Mouse (Mus musculus) heart, embryonic 11.5 days (tissue): ENCODE data around the gene Inpp5e. TPM values are rescaled to one million over a fixed set of nuclear protein-coding genes. Genes with fewer than 3 reads are reported as not detected.

Source experiments
- ATAC-seq: fragments of 200-750 bp; cut with Nextera tagmentation; replicated peaks from 2 replicates; pipeline ENCODE4 v1.8.0; 2017; ENCODE audit warnings: moderate library complexity; ENCODE audit not compliant: insufficient number of reproducible peaks, low FRiP score, low TSS enrichment
- H3K27ac ChIP-seq: fragments of 300-500 bp; sonication (generic); 2 replicates; pipeline ENCODE4 v1.5.1; 2014; ENCODE audit warnings: mild to moderate bottlenecking, low read depth, low read length
- H3K27me3 ChIP-seq: fragments of 300-500 bp; sonication (generic); 2 replicates; pipeline ENCODE4 v1.6.1; 2014; ENCODE audit warnings: mild to moderate bottlenecking, low read length, mixed read lengths; ENCODE audit not compliant: control insufficient read depth, insufficient read depth
- H3K36me3 ChIP-seq: fragments of 300-500 bp; sonication (generic); 2 replicates; pipeline ENCODE4 v1.6.1; 2014; ENCODE audit warnings: mild to moderate bottlenecking, low read length, moderate library complexity, mixed read lengths; ENCODE audit not compliant: control insufficient read depth, insufficient read depth
- H3K4me1 ChIP-seq: fragments of 300-500 bp; sonication (generic); 2 replicates; pipeline ENCODE4 v1.6.1; 2014; ENCODE audit warnings: low read length; ENCODE audit not compliant: control insufficient read depth, insufficient read depth
- H3K4me2 ChIP-seq: fragments of 300-500 bp; sonication (generic); 2 replicates; pipeline ENCODE4 v1.6.1; 2014; ENCODE audit warnings: mild to moderate bottlenecking, moderate library complexity
- H3K4me3 ChIP-seq: fragments of 300-500 bp; sonication (generic); 2 replicates; pipeline ENCODE4 v1.5.1; 2014; ENCODE audit warnings: low read depth, low read length
- H3K9ac ChIP-seq: fragments of 300-500 bp; sonication (generic); 2 replicates; pipeline ENCODE4 v1.6.1; 2014; ENCODE audit warnings: mild to moderate bottlenecking, low read depth, low read length, moderate library complexity
- H3K9me3 ChIP-seq: fragments of 300-500 bp; sonication (generic); replicated peaks from 2 replicates; pipeline ENCODE4 v1.6.1; 2016; ENCODE audit warnings: low read length; ENCODE audit not compliant: control insufficient read depth
- WGBS: fragments of 180-500 bp; shearing (Covaris S2); extraction: QIAGEN DNeasy Blood & Tissue Kit; methylation state at CpG from one replicate; pipeline ENCODE4 v1.1.7; 2014; ENCODE audit not compliant: insufficient replicate concordance; 5-methylcytosine and 5-hydroxymethylcytosine counted together
- polyA plus RNA-seq: library from polyadenylated mRNA; unstranded; fragments of >200 nt; fragmentation: Nextera tagmentation; extraction: Ambion mirVana; gene quantifications from 2 replicates; pipeline ENCODE4 v1.2.1, GENCODE M21; 2014

Inpp5e gene
- polyA plus RNA-seq, 1 experiment from 2014 or later: 14.2 TPM

GRCm38 (mm10) chr2:26444368-26444767 lies 35.4 kb upstream of the Inpp5e start:
- Histone ChIP-seq H3K9me3 (no peaks in the 10 kb centered on the region), H3K9ac (peak overlapping the region; percentile 92), H3K27me3 (no peaks in the 10 kb centered on the region), H3K4me1 (peaks cover 15% of the 10 kb centered on the region), H3K4me3 (peak overlapping the region; percentile 93), H3K4me2 (peak overlapping the region; percentile 87), H3K36me3 (peaks cover 14% of the 10 kb centered on the region), H3K27ac (peak overlapping the region; percentile 86)
- ATAC-seq: no peak
- 1% methylated on average over 15 of the region's 15 CpGs for WGBS

GRCm38 (mm10) chr2:26443876-26444275 lies 34.9 kb upstream of the Inpp5e start:
- WGBS: 9% methylated on average over 3 of the region's 3 CpGs
- peak overlapping the region; percentile 87 for H3K4me2 ChIP-seq
- no peak for ATAC-seq
- no peaks in the 10 kb centered on the region for H3K9me3 ChIP-seq
- peak overlapping the region; percentile 92 for H3K9ac ChIP-seq
- no peaks in the 10 kb centered on the region for H3K27me3 ChIP-seq
- H3K27ac ChIP-seq: peak overlapping the region; percentile 86; the same call in 1 of the 2 replicates
- H3K4me3 ChIP-seq: peak overlapping the region; percentile 93
- H3K4me1 ChIP-seq: peaks cover 15% of the 10 kb centered on the region
- H3K36me3 ChIP-seq: peaks cover 18% of the 10 kb centered on the region

GRCm38 (mm10) chr2:26442843-26443242 lies 33.8 kb upstream of the Inpp5e start:
- no peak for ATAC-seq
- 87% methylated on average over 1 of the region's 1 CpGs for WGBS
- Histone ChIP-seq H3K27me3 (no peaks in the 10 kb centered on the region), H3K4me2 (no peak overlapping the region), H3K9ac (no peak overlapping the region), H3K9me3 (no peaks in the 10 kb centered on the region), H3K4me3 (no peak overlapping the region), H3K4me1 (peaks cover 15% of the 10 kb centered on the region), H3K36me3 (peaks cover 25% of the 10 kb centered on the region), H3K27ac (no peak overlapping the region)

DNA sequence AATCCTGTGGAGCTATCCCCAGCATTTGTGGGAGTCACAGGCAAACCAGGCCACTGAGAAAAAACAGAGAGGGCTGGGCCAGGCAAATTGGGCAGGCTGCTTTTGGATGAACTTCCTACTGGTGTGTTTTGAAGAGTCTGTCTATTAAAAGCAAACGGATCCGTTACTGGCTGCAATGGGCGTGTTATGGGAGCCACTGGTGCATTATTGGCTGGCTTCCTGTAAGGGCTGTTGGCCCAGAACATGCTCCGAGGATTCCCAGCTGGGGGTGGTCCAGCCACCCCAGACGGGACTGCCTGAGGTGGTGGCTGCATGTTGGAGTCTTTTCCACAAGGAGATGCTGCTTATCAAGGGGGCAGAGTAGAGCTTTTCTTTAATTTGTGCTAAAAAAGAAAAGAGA lies 32.7 kb upstream of the Inpp5e start:
- no peaks in the 10 kb centered on the region for H3K9me3 ChIP-seq
- ATAC-seq: no peak
- H3K27ac ChIP-seq: no peak overlapping the region
- no peak overlapping the region for H3K9ac ChIP-seq
- H3K4me2 ChIP-seq: no peak overlapping the region
- WGBS: 78% methylated on average over 5 of the region's 5 CpGs
- H3K4me1 ChIP-seq: peaks cover 11% of the 10 kb centered on the region
- no peaks in the 10 kb centered on the region for H3K27me3 ChIP-seq
- H3K36me3 ChIP-seq: peaks cover 25% of the 10 kb centered on the region
- no peak overlapping the region for H3K4me3 ChIP-seq

- WGBS: 92% methylated on average over 4 of the region's 4 CpGs
- H3K4me2 ChIP-seq: no peak overlapping the region
Measured at GRCm38 (mm10) chr2:26441261-26441660, 32.3 kb upstream of the Inpp5e start.

GRCm38 (mm10) chr2:26439671-26440070 lies 30.7 kb upstream of the Inpp5e start:
- H3K27me3 ChIP-seq: no peaks in the 10 kb centered on the region
- no peaks in the 10 kb centered on the region for H3K9me3 ChIP-seq
- no peak overlapping the region for H3K27ac ChIP-seq
- peaks cover 7% of the 10 kb centered on the region for H3K4me1 ChIP-seq
- H3K4me2 ChIP-seq: no peak overlapping the region
- 88% methylated on average over 6 of the region's 6 CpGs for WGBS
- no peak overlapping the region for H3K9ac ChIP-seq
- no peak overlapping the region for H3K4me3 ChIP-seq
- no peak for ATAC-seq
- H3K36me3 ChIP-seq: peaks cover 32% of the 10 kb centered on the region

More at GRCm38 (mm10) chr2:26441261-26441660, 32.3 kb upstream of the Inpp5e start:
- no peak for ATAC-seq
- Histone ChIP-seq H3K36me3 (peaks cover 25% of the 10 kb centered on the region), H3K4me1 (peaks cover 7% of the 10 kb centered on the region), H3K4me3 (no peak overlapping the region), H3K27me3 (no peaks in the 10 kb centered on the region), H3K9me3 (no peaks in the 10 kb centered on the region), H3K27ac (no peak overlapping the region), H3K9ac (no peak overlapping the region)

- H3K4me3 ChIP-seq: no peak overlapping the region
Measured at GRCm38 (mm10) chr2:26438373-26438772, 29.4 kb upstream of the Inpp5e start.

DNA sequence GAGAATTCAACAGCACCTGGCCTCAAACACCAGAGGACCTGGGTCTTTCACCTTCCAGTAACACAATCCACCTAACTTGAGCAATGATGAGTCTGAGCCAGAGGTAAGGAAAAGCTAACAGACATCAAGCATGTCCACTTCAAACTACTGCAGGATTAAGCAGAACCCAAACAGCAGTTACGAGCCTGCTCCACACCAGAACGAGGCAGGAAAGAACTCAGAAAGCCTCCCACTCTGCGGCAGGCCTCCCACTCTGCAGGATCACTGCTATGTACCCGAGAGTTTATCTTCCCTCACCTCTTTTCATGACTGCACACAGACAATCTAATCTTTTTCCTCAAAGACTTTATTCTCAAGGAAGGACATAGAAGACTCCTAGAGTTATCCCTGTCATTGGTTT lies 28.2 kb upstream of the Inpp5e start:
- Histone ChIP-seq H3K9me3 (no peaks in the 10 kb centered on the region), H3K27ac (no peak overlapping the region), H3K9ac (no peak overlapping the region), H3K4me1 (no peaks in the 10 kb centered on the region), H3K36me3 (peaks cover 40% of the 10 kb centered on the region), H3K4me2 (no peak overlapping the region), H3K27me3 (no peaks in the 10 kb centered on the region), H3K4me3 (no peak overlapping the region)
- ATAC-seq: no peak
- 62% methylated on average over 4 of the region's 4 CpGs for whole genome bisulfite sequencing

More at GRCm38 (mm10) chr2:26438373-26438772, 29.4 kb upstream of the Inpp5e start:
- no peak overlapping the region for H3K4me2 ChIP-seq
- H3K27ac ChIP-seq: no peak overlapping the region
- peaks cover 36% of the 10 kb centered on the region for H3K36me3 ChIP-seq
- no peaks in the 10 kb centered on the region for H3K4me1 ChIP-seq
- H3K27me3 ChIP-seq: no peaks in the 10 kb centered on the region
- no peak overlapping the region for H3K9ac ChIP-seq
- WGBS: 93% methylated on average over 7 of the region's 7 CpGs
- no peak for ATAC-seq
- H3K9me3 ChIP-seq: no peaks in the 10 kb centered on the region

GRCm38 (mm10) chr2:26434791-26435572 lies 26.0 kb upstream of the Inpp5e start:
- H3K36me3 ChIP-seq: peaks cover 36% of the 10 kb centered on the region
- no peaks in the 10 kb centered on the region for H3K27me3 ChIP-seq
- H3K9me3 ChIP-seq: no peaks in the 10 kb centered on the region
- H3K4me1 ChIP-seq: no peaks in the 10 kb centered on the region
- ATAC-seq: no peak
- no peak overlapping the region for H3K4me3 ChIP-seq
- H3K9ac ChIP-seq: no peak overlapping the region
- H3K4me2 ChIP-seq: no peak overlapping the region
- WGBS: 85% methylated on average over 7 of the region's 7 CpGs
- no peak overlapping the region for H3K27ac ChIP-seq
